Mouse (Mus musculus): Measurements from ENCODE around the gene Gpbar1. TPM values are rescaled to one million over a fixed set of nuclear protein-coding genes. Genes with fewer than 3 reads are reported as not detected.
"Not testable (repeated sequence)": the region's sequence is repeated elsewhere in the genome, so short reads cannot be mapped to it uniquely, and the experiment has no call there.

The Gpbar1 gene
- polyA plus RNA-seq, 1 experiment from 2014 or later, result not detected

DNA sequence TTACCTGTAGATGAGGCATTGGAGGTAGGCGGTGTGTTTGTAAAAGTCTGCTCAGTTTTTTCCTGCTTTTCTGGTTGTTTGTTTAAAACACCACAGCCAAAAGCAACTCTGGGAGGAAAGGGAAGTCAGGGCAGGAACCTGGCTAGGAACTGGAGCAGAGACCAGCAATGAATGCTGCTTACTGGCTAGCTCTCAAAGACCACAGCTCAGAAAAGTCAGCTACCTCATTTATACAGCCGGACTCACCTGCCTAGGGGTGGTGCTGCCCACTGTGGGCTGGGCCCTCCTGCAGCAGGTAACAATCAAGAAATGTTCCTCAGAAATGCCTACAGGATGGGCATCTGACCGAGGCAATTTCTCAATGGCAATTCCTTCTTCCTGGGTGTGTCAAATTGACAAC, 36.4 kb downstream of the Gpbar1 start:
- 91% methylated on average over 3 of the region's 3 CpGs for WGBS

DNA sequence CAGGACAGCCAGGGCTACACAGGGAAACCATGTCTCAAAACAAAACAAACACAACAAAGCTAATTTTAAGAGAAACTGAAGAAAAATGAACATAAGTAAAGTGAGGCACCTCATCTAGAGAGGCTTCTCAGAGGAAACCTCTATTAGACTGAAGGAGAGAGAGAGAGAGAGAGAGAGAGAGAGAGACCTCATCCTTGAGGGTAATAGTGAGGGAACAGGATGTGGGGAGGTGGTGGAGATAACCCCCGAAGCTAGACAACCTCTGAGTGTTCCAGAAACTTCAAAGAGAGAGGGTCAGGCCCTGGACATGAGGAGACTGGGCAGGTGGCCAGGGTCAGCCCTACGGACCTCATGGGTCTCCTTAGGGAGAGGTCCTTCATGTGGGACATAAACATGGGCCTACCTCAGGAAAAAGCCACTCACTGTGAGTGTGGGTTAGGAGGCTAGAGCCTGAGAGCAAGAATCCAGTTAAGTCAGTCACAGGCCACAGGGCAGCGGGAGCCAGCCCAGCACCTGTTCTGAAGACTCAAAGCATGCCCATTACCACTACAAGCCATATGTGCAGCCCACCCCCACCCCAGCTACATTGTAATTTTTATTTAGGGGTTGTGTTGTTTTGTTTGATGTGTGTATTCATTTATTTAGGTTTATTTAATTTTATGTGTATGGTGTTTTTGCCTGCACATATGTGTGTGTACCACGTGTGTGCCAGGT, 37.9 kb downstream of the Gpbar1 start:
- no peak overlapping the region for H3K27ac ChIP-seq (ENCODE audit: low read depth, low read length)
- no peaks in the 10 kb centered on the region for H3K9me3 ChIP-seq (ENCODE audit: control insufficient read depth, low read length)
- no peak overlapping the region for H3K4me2 ChIP-seq (ENCODE audit: low read depth, low read length, severe bottlenecking)
- no peaks in the 10 kb centered on the region for H3K4me1 ChIP-seq (replicated peaks; ENCODE audit: control insufficient read depth, insufficient read depth, low read length)
- H3K36me3 ChIP-seq (ENCODE audit: control insufficient read depth, insufficient read depth, low read length), result no peaks in the 10 kb centered on the region
- H3K4me3 ChIP-seq (ENCODE audit: low read depth, low read length), result no peak overlapping the region
- no peak overlapping the region for H3K9ac ChIP-seq (ENCODE audit: low read length)
- WGBS, result 92% methylated on average over 4 of the region's 4 CpGs
- ATAC-seq (replicated peaks; ENCODE audit: low FRiP score) (no peak), DNase-seq (ENCODE audit: low spot score) (no peak)
- H3K27me3 ChIP-seq (ENCODE audit: control insufficient read depth, insufficient read depth, low read length), result no peaks in the 10 kb centered on the region

More for the DNA sequence above, 36.4 kb downstream of the Gpbar1 start:
- H3K4me3 ChIP-seq (ENCODE audit: low read depth, low read length), result no peak overlapping the region
- H3K27ac ChIP-seq (ENCODE audit: low read depth, low read length), result no peak overlapping the region
- H3K9me3 ChIP-seq (ENCODE audit: control insufficient read depth, low read length), result no peaks in the 10 kb centered on the region
- ATAC-seq (replicated peaks; ENCODE audit: low FRiP score), result no peak
- no peak for DNase-seq (ENCODE audit: low spot score)
- no peak overlapping the region for H3K4me2 ChIP-seq (ENCODE audit: low read depth, low read length, severe bottlenecking)
- H3K9ac ChIP-seq (ENCODE audit: low read length), result no peak overlapping the region
- no peaks in the 10 kb centered on the region for H3K27me3 ChIP-seq (ENCODE audit: control insufficient read depth, insufficient read depth, low read length)
- H3K36me3 ChIP-seq (ENCODE audit: control insufficient read depth, insufficient read depth, low read length), result no peaks in the 10 kb centered on the region
- no peaks in the 10 kb centered on the region for H3K4me1 ChIP-seq (replicated peaks; ENCODE audit: control insufficient read depth, insufficient read depth, low read length)

DNA sequence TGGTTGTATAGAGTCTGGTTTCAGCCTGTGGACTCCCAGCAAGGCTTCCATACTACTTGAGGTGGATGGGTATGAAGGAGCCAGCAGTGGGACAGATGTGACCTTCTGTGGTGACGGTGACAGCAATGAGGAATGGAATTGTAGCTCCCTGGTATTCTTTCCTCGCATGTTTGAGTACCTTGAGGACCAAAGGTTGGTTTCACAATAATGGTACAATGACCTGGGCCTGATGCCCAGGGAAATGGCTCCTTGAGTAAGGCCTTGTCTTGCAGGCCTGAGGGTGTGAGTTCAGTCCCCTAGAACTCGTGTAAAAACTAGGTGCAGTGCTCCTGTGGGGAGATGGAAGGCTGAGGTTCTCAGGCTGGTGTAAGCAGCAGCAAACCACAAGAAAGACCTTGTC, 40.4 kb downstream of the Gpbar1 start:
- H3K36me3 ChIP-seq (ENCODE audit: control insufficient read depth, insufficient read depth, low read length), result no peaks in the 10 kb centered on the region
- no peak overlapping the region for H3K4me2 ChIP-seq (ENCODE audit: low read depth, low read length, severe bottlenecking)
- no peak overlapping the region for H3K27ac ChIP-seq (ENCODE audit: low read depth, low read length)
- H3K4me1 ChIP-seq (replicated peaks; ENCODE audit: control insufficient read depth, insufficient read depth, low read length), result no peaks in the 10 kb centered on the region
- H3K9ac ChIP-seq (ENCODE audit: low read length), result no peak overlapping the region
- 87% methylated on average over 3 of the region's 3 CpGs for WGBS
- DNase-seq (ENCODE audit: low spot score) (no peak), ATAC-seq (replicated peaks; ENCODE audit: low FRiP score) (no peak)
- H3K27me3 ChIP-seq (ENCODE audit: control insufficient read depth, insufficient read depth, low read length), result no peaks in the 10 kb centered on the region
- H3K9me3 ChIP-seq (ENCODE audit: control insufficient read depth, low read length), result no peaks in the 10 kb centered on the region
- no peak overlapping the region for H3K4me3 ChIP-seq (ENCODE audit: low read depth, low read length)

DNA sequence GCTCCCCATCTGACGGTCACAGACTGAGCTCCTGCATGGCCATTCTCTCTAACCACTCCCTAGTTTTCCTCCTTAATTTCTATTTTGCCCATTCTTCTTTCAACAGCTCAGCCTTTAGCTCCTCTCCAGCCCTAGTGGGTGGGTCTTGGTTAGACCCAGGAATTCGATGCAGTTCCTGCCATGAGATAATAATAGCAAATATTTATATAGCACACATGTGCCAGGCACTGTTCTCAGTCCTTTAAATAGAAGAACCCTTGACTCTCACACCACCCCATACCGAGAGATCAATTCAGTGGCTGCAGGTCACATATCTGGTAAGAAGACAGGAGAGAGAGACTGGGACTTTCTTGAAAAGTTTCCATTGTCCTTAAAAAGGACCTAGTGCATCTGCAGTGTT, 43.0 kb downstream of the Gpbar1 start:
- WGBS, result 85% methylated on average over 3 of the region's 3 CpGs

DNA sequence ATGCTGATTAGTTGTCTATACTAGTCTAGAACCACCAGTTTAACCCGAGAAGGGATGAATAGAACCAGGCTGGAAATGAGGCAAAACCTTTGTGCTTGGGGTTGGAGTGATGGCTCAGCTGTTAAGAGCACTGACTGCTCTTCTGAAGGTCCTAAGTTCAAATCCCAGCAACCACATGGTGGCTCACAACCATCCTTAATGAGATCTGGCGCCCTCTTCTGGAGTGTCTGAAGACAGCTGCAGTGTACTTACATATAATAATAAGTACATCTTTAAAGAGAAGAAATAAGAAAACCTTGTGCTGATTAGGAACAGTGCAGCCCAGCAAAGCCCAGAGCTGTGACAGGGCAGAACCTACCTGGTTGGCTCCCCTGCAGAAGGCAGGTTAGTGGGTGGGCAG, 48.6 kb downstream of the Gpbar1 start:
- ATAC-seq (replicated peaks; ENCODE audit: low FRiP score); H3K4me1 ChIP-seq (replicated peaks; ENCODE audit: control insufficient read depth, insufficient read depth, low read length); H3K9ac ChIP-seq (ENCODE audit: low read length); H3K4me2 ChIP-seq (ENCODE audit: low read depth, low read length, severe bottlenecking); H3K36me3 ChIP-seq (ENCODE audit: control insufficient read depth, insufficient read depth, low read length); H3K27ac ChIP-seq (ENCODE audit: low read depth, low read length); H3K9me3 ChIP-seq (ENCODE audit: control insufficient read depth, low read length); H3K4me3 ChIP-seq (ENCODE audit: low read depth, low read length); H3K27me3 ChIP-seq (ENCODE audit: control insufficient read depth, insufficient read depth, low read length); DNase-seq (ENCODE audit: low spot score): not testable (repeated sequence)
- 64% methylated on average over 2 of the region's 2 CpGs for WGBS

More for the DNA sequence above, 43.0 kb downstream of the Gpbar1 start:
- ATAC-seq (replicated peaks; ENCODE audit: low FRiP score) (no peak), DNase-seq (ENCODE audit: low spot score) (no peak)
- no peak overlapping the region for H3K4me3 ChIP-seq (ENCODE audit: low read depth, low read length)
- H3K9ac ChIP-seq (ENCODE audit: low read length), result no peak overlapping the region
- no peaks in the 10 kb centered on the region for H3K9me3 ChIP-seq (ENCODE audit: control insufficient read depth, low read length)
- no peaks in the 10 kb centered on the region for H3K36me3 ChIP-seq (ENCODE audit: control insufficient read depth, insufficient read depth, low read length)
- H3K4me1 ChIP-seq (replicated peaks; ENCODE audit: control insufficient read depth, insufficient read depth, low read length), result no peaks in the 10 kb centered on the region
- H3K27me3 ChIP-seq (ENCODE audit: control insufficient read depth, insufficient read depth, low read length), result no peaks in the 10 kb centered on the region
- no peak overlapping the region for H3K27ac ChIP-seq (ENCODE audit: low read depth, low read length)
- no peak overlapping the region for H3K4me2 ChIP-seq (ENCODE audit: low read depth, low read length, severe bottlenecking)

Other genes starting within 250 kb of the Gpbar1 start
- 15.6 and 17.1 TPM in 2 replicates for gene Tns1, start 154.1 kb upstream of the Gpbar1 start, polyA plus RNA-seq (2014; fragmentation: Nextera tagmentation; extraction: Ambion mirVana)
- 0.24 and 0.27 TPM in 2 replicates for gene Rufy4, start 153.0 kb upstream of the Gpbar1 start, polyA plus RNA-seq (2014; fragmentation: Nextera tagmentation; extraction: Ambion mirVana)
- 0.12 and 0.17 TPM in 2 replicates for gene Cxcr2, start 124.6 kb upstream of the Gpbar1 start, polyA plus RNA-seq (2014; fragmentation: Nextera tagmentation; extraction: Ambion mirVana)
- gene Cxcr1, start 83.9 kb upstream of the Gpbar1 start, polyA plus RNA-seq (2014; fragmentation: Nextera tagmentation; extraction: Ambion mirVana), result not detected in 2 replicates
- gene Arpc2, start 42.5 kb upstream of the Gpbar1 start, polyA plus RNA-seq (2014; fragmentation: Nextera tagmentation; extraction: Ambion mirVana), result 303 and 310 TPM in 2 replicates
- 185 and 205 TPM in 2 replicates for gene Aamp, start 6.2 kb downstream of the Gpbar1 start, polyA plus RNA-seq (2014; fragmentation: Nextera tagmentation; extraction: Ambion mirVana)
- gene Pnkd, start 6.4 kb downstream of the Gpbar1 start, polyA plus RNA-seq (2014; fragmentation: Nextera tagmentation; extraction: Ambion mirVana), result 95.3 and 98.4 TPM in 2 replicates
- 6.9 and 8.2 TPM in 2 replicates for gene Tmbim1, start 27.1 kb downstream of the Gpbar1 start, polyA plus RNA-seq (2014; fragmentation: Nextera tagmentation; extraction: Ambion mirVana)
- gene Catip, start 83.6 kb downstream of the Gpbar1 start, polyA plus RNA-seq (2014; fragmentation: Nextera tagmentation; extraction: Ambion mirVana), result 0.52 TPM in 1 of 2 replicates, not detected in the other
- 1.0 and 1.9 TPM in 2 replicates for gene Slc11a1, start 96.6 kb downstream of the Gpbar1 start, polyA plus RNA-seq (2014; fragmentation: Nextera tagmentation; extraction: Ambion mirVana)
- gene Ctdsp1, start 113.0 kb downstream of the Gpbar1 start, polyA plus RNA-seq (2014; fragmentation: Nextera tagmentation; extraction: Ambion mirVana), result 45.7 and 46.9 TPM in 2 replicates
- 0.13 and 0.21 TPM in 2 replicates for gene Vil1, start 130.8 kb downstream of the Gpbar1 start, polyA plus RNA-seq (2014; fragmentation: Nextera tagmentation; extraction: Ambion mirVana)
- gene Cnot9, start 227.5 kb downstream of the Gpbar1 start, polyA plus RNA-seq (2014; fragmentation: Nextera tagmentation; extraction: Ambion mirVana), result 98.2 and 99.2 TPM in 2 replicates

Data from forebrain, embryonic 11.5 days (tissue).